Mouse (Mus musculus) liver, postnatal 0 days (tissue): ENCODE measurements around the gene Srek1ip1.

Experiments used
- CTCF ChIP-seq: sonication (generic); IDR thresholded peaks from 2 replicates; pipeline ENCODE4 v1.5.1; 2016; ENCODE audit warnings: antibody characterized with exemption, low read depth
- EP300 ChIP-seq: IDR thresholded peaks from 2 replicates; pipeline ENCODE4 v1.6.1; 2016; ENCODE audit warnings: antibody characterized with exemption, low read depth, mild to moderate bottlenecking

DNA sequence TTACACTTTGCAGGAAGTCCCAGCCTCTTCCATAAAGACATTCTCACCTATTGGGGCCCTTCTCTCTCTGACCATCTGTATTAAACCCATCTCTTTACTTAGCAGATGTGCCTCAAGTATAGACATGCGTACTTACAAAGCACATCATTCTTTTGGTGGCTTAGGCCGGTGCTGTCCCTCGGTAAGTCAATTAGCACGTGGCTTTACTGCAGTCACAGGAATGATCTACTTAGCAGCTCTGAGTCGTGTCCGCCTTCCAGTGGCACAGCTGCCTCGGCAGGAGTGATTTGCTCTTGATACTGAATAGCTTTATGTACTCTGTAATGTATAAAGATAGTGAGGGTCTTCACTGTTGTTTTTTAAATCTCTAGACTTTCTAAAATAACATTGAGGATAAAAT lies 45.3 kb downstream of the Srek1ip1 start:
- TF ChIP-seq EP300 (no peak), CTCF (no peak)
